Mouse (Mus musculus) ovary, postnatal 36 days (tissue): Measurements from ENCODE around the gene Th.
A peak's percentile ranks its signal among the peaks of the same experiment; 100 is the strongest.

ENCODE experiments used
- DNase-seq: peaks from one replicate; pipeline ENCODE4 v3.0.0; 2022; ENCODE audit warnings: low spot score, mixed read lengths

Gene Th

GRCm38 (mm10) chr7:142931028-142931427, at the start of gene Th:
Th (minus strand) TSS chr7:142931128.
- DNase-seq = no peak

- peak; percentile 19 for DNase-seq
These were observed 38.0 kb upstream of the Th start, which contains the start of gene Ascl2 for GRCm38 (mm10) chr7:142968809-142969511. Ascl2 (minus strand) TSS chr7:142969264.

DNA sequence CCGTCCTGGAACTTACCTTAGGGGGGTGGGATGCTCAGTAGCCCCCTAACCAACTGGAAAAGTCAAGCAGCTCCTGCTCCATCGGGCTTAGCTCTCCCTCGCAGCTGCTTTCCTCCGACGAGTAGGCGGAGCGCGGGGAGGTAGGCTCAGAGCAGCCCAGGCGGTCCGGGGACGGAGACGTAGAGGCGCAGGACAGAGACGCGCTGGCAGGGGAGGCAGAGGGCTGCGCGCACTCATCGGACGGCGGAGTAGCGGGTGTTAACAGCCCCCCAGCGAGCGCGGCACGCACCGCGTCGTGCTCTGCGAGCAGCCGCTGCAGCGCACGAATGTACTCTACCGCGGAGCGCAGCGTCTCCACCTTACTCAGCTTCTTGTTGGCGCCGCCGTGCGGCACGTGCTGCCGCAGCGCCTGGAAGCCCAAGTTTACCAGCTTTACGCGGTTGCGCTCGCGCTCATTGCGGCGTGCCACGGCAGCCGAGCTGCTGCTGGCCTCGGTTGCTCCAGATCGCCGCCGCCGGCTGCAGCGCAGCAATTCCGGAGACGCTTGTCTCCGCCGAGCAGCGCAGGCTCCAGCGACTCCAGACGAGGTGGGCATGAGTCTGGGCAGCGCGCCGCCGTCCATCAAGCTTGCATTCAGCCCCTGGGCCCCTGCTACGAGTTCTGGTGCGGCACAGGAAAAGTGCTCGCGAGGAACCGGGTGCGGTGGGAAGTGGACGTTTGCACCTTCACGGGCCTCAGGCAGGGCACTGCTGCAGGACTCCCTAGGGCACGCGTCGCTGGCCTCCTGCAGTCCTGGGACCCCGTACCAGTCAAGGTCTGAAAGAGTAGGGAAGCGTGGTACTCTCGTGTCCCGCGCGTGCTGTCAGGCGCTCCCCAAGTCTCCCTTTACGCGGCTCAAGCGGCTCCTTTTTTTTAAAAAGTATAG, 37.2 kb upstream of the Th start:
- DNase-seq = peak; percentile 67

DNA sequence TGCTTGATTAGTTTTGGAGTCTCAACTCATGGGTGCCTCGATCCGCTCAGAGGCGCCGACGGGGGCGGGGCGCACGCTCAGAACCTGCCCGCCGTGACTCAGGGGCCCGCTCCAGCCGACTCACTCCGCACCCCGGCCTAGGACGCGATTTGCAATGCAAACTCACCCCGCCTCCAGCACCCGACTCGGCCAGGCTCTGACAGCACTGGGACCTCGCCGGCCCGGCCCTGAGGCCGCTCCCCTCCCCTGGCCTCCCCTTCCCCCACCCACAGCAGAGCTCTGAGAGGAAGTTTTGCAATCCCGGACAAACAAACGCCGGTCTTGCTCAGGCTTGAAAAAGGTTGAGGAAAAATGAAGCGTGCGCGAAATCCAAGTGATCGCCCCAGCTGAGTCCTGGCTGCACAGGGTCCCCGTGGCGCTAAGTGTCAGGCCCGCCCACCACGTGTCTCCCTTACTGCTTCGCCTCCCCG, 36.5 kb upstream of the Th start:
- peak; percentile 33 for DNase-seq

DNA sequence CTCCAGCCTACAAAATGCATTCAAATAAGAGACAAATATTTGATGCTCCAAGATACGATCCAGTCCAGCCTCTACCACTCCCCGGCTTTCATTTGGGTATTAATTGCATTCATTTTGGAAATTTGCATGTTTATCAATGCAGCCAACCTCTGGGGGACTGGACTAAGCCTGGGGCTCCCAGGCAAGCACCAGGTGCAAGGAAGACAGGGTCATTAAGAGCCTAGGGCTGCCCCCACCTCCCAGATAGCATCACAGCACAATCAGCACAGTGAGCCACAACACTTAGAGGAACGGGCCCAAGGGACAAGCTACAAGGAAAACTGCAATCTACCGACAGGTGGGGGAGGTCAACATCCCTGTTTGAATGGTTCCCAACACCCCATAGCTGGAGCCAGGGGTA, 28.8 kb upstream of the Th start:
- no peak for DNase-seq

- no peak for DNase-seq
These were observed 27.9 kb upstream of the Th start for GRCm38 (mm10) chr7:142958817-142959216.

- DNase-seq = no peak
These were observed 25.1 kb upstream of the Th start for GRCm38 (mm10) chr7:142956018-142956417.

GRCm38 (mm10) chr7:142949568-142949967, 18.6 kb upstream of the Th start:
- DNase-seq = no peak

DNA sequence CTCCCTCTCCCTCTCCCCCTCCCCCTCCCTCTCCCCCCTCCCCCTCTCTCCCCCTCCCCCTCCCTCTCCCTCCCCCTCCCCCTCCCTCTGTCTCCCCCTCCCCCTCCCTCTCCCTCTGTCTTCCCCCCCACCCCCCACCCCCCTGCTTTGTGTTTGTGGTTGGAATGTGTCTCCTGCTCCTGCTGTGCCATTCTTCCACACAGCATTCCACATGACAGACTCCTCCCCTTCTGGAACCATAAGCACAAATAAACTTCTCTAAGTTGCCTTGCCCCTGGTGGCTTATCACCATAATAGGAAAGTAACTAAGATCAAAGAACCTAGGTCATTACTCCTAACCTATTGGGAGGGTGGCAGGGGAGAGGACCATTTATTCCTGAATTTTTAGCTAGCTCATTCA, 6.7 kb upstream of the Th start:
- DNase-seq = no peak

DNA sequence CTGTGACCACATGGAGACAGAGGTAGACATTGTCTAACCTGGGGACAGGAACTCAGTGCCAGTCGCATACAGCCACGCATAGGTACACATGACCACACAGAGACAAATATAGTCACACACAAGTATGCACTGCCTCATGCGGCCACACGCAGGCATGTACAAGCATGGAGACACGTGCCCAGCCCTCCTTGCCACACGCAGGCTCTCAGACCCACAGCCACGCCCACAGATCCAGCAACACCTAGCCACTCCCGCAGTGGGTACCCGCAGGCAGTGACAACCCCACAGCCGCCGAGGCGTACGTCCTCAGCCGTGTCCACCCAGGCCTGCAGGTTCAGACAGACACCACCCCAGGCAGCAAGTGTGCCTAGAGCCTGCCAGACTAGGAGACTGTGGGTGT, 4.8 kb upstream of the Th start:
- no peak for DNase-seq

DNA sequence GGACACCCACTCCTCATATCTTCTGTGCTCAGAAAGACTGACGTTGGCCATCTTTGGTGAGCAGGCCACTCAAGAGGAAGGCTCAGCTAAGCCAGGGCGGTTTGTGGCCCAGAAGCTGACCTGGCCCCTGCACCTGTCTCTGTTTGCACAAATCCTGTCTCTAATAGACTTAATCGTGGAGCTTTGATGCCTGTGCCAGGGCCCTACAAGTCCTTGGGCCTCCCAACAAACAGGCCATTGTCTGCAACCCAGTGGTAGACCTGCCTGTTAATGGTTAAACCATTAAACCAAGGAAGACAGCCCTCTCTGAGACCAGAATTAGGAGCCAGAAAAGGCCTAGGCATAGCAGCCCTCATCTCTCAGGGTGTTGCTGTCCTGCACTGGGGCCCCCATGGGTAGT, 1.5 kb upstream of the Th start:
- no peak for DNase-seq

DNA sequence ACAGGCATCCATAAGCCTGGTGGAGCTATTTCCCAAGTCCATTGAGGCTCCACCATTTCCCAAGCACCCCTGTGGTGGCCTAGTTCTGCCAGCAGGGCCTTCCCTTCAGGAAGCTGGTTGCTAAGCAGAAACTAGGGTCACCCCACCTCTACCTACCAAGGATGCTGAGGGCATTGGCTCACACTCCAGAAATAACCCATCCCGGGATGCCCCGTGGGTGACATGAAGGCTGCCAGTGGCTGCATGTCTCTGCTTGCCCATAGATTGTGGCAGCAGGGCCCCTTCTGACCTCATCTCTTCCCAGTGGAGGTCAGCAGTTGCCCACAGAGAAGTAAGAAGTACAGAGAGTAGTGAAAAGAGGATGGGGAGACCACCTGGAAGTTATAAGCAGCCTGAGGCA, 1.4 kb downstream of the Th start:
- DNase-seq = no peak

GRCm38 (mm10) chr7:142927293-142927692, 3.6 kb downstream of the Th start:
- no peak for DNase-seq

DNA sequence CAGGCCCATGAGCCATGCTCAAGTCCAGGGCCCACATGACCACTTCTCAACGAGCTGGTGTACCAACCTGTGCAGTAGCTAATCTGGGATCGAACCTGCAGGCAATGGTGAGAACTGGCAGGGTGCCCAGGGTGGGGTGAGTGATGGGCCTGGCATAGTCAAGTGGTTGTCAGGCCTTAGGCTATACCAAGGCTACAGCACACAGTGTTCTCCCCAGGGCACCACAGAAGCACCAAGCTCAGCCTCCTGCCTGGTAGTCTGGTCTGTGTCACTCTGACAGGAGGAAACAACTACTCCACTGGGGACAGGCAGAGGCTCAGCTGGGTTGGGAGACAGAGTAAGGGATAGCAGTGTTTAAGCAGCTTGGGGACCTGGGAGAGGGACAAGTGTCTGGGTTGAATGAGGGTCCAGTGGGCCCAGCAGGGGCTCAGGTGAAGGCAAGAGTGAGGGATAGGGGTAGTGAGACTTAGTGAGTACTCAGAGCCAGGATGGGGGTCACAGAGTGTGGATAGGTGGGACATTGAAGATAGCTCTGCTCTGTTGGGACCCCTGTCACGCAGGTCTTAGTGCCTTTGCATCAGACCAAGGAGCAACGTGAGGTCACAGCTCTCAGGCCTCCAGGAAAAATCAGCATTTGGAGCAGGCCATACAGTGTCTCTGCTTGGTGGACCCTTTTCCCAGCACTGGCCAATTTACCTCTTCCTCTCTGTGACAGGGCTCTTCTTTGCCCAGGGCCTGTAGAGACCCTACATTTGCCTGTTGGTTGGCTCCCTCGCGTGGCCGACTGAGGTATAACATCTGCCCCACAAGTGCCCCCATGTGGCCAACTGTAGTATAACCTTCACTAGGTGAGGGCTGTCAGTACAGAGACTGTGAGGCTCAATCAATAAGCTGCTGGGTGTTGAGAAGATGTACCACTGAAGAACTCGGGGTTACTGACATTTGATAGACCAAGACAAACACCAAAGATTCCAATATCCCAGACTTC, 12.0 kb downstream of the Th start:
- DNase-seq = peak; percentile 78

- no peak for DNase-seq
These were observed 13.3 kb downstream of the Th start for GRCm38 (mm10) chr7:142917659-142918058.

DNA sequence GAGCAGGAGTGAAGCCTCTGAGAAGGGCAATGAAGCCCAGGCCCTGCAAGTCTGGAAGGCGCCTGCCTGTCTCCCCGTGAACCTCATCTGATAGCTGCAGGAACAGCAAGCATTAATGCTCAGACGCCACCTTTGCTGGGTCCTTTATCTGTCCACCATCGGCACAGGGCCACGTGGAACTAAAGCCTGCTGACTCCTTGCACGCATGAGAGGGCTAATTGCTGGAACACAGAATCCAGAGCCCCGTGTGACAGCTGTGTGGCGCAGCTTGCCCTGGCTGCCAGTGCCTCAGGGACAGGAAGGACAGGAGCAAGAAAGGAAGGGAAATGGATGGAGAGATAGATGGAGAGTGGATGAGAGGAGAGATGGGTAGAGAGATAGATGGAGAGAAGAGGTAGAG, 14.8 kb downstream of the Th start:
- no peak for DNase-seq

DNA sequence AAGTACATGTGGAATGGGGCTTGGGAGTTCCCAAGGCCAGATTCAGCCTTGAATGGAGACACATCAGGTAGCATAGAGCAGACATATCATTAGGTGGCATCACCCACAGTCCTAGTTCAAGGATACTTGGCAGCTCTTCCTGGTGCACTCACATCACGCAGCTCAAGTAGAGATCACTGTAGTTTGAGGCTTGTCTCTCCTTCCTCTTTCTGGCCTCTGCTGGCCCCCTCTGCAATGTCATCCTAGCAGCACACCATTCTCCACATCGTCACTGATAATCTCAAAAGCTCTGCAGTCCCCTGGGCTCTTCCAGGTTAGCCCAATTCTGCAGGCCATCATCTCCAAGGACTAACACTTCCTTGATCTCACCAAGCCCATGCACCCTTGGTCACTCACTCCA, 19.2 kb downstream of the Th start:
- no peak for DNase-seq

DNA sequence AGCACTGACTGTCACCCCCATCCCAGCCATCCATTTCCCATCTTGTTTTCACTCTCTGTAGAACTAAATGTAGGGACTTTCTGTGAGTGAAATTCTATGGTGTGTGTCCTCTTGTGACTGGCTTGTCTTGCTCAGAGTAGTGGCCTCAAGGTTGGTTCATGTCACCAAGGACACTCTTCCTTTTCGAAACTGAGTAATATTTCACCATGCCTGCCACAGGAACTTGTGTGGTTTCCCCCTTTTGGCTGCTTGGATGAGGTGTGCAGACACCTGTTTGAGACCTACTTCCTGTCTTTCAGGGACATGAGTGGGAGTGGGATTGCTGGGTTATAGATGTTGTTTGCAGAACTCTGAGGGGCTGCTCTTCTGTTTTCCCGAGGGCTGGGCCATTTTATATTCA, 20.8 kb downstream of the Th start:
- DNase-seq = no peak

GRCm38 (mm10) chr7:142909622-142910021, 21.3 kb downstream of the Th start:
- DNase-seq = no peak

DNA sequence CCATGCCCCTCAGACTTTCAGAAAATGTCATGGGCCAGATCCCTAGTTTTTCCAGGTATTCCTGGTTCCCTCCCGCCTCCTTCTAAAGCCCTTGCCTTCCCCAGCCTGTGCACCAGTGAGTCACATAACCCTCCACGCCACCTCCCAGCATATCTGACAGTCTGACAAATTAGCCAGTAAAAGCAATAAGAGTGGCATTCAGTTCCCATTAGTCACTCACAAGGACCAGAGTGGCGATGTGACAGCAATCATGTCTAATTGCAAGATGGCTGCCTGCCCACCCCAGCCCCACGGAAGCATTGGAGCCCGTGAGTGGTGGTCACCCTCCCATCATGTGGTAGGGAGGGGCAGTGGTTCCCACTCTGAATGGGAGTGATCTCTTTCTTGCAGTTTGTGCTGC, 25.3 kb downstream of the Th start:
- DNase-seq = no peak

DNA sequence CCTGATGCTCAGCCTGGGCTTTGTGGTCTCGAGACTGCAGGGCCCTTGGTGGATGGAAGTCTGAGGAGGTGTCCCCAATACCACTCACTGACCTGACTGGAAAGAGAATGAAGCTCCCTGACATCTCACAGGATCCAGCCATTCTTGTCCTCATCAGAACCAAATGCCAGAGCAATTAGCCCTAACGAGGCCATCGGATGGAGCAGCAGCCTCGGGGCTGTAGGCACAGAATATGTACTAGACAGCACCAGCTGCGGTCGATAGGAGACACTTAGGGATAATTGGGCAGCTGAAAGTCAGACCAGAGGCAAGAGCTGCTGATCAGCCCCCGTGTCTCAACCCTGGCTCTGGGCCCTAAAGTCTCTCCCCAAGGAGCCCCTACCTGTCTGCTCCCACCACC, 26.6 kb downstream of the Th start:
- DNase-seq = no peak

DNA sequence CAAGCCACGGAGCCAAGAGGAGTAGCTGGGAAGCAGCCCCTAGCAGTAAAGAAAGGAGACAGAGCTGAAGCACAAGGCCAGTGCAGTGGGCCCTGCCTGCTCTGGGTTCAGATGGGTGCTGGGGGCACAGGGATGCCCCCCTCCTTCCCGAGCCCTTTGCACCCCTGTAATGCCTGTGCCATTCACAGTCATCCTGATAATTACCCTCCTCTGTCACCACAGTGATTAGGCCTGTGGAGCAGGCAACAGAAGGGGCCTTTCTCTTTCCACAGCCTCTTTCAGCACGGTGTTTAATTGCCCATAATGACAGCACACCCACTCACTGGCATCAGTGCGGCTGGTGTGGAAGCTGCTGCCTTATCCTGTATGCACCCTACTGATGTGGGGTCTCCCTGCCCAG, 28.0 kb downstream of the Th start:
- DNase-seq = no peak
